Comparison of ENCODE assay signal across 24 mouse cellular contexts in the genomic region with DNA sequence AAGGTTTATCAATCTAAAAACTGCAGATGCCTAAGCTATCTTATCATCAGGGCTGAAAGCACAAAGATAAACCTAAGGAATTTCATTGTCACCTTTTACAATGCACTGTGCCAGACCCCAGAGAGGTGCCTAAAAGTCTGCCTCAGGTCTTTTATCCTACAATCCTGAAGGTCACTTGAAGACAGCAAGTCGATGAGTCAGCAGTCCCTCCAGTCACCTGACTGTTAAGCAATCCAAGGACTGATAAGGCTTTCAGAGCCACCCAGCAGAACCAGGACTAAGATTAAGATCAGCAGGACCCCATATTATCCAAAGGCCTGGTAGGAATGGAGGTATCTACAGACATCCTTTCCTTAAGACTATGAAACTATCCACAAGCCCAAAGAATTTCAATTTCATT. TPM values are rescaled to one million over a fixed set of nuclear protein-coding genes. Genes with fewer than 3 reads are reported as not detected.
A peak's percentile ranks its signal among the peaks of the same experiment; 100 is the strongest.
DNase-seq lines count a peak whose midpoint lies in the region; ATAC-seq and TF ChIP-seq lines count a peak whose summit lies in the region.
"Had no signal": no experiment of that assay in that cellular context is flagged by ENCODE, and none has a peak within 500 bp of the region (broad histone marks: within the 10 kb centered on the region; RNA-seq: fewer than 3 reads in every experiment).

No protein-coding gene starts in this region.

- TF ChIP-seq POLR2A in kidney, adult 2 months (IDR thresholded peaks at IDR 0.05; ENCODE audit: low read depth, low read length) = no peak

- H3K4me2 ChIP-seq in intestine, embryonic 16.5 days (ENCODE audit: low read depth, low read length) = no peak overlapping the region
- H3K4me2 ChIP-seq: embryonic facial prominence, embryonic 15.5 days; heart, embryonic 12.5 days; hindbrain, embryonic 12.5 days; kidney, embryonic 15.5 days; midbrain, embryonic 11.5 days had no signal

- DNase-seq in kidney, adult 2 months = peak; percentile 2
- DNase-seq in kidney, adult 9 months = no peak
- DNase-seq in ES-CJ7 (ENCODE audit: low read depth, low spot score) = peak; percentile 16
- DNase-seq in R1 (ENCODE audit: low read depth, low spot score) = peak; percentile 3
- no peak for DNase-seq in right cerebral cortex, postnatal 10 days (ENCODE audit: low spot score in 2 of 2)
- no peak for DNase-seq in thymus, postnatal 14 days
- no peak for DNase-seq in spleen, postnatal 10 days (ENCODE audit: low spot score in 2 of 2)
- DNase-seq: cerebellum, adult 11 months; cerebellum, postnatal 14 days; forebrain, postnatal 0 days; heart, postnatal 14 days; kidney, postnatal 4 days; layer of hippocampus, adult 9-11 months; lung, adult 18-20 months; retina, postnatal 1 day; thymus, postnatal 25 days had no signal

- no peaks in the 10 kb centered on the region for H3K36me3 ChIP-seq in kidney, adult 2 months (ENCODE audit: control insufficient read depth, insufficient read depth, low read length)
- no peaks in the 10 kb centered on the region for H3K36me3 ChIP-seq in intestine, embryonic 16.5 days (ENCODE audit: control insufficient read depth, insufficient read depth, low read length)
- H3K36me3 ChIP-seq: embryonic facial prominence, embryonic 15.5 days had no signal

- H3K9ac ChIP-seq in intestine, embryonic 16.5 days (ENCODE audit: low read depth, low read length) = no peak overlapping the region
- H3K9ac ChIP-seq: embryonic facial prominence, embryonic 15.5 days; forebrain, postnatal 0 days; heart, embryonic 12.5 days; hindbrain, embryonic 12.5 days; kidney, embryonic 15.5 days had no signal

- H3K27ac ChIP-seq in kidney, adult 2 months (ENCODE audit: insufficient read depth, low read depth, low read length) = no peak overlapping the region
- no peak overlapping the region for H3K27ac ChIP-seq in intestine, embryonic 16.5 days (ENCODE audit: low read length)
- H3K27ac ChIP-seq: embryonic facial prominence, embryonic 15.5 days; hindbrain, embryonic 12.5 days; kidney, embryonic 15.5 days had no signal

- ATAC-seq in intestine, embryonic 16.5 days = peak; percentile 72
- ATAC-seq: forebrain, postnatal 0 days had no signal

- no peaks in the 10 kb centered on the region for H3K9me3 ChIP-seq in intestine, embryonic 16.5 days (ENCODE audit: control insufficient read depth, low read length)
- H3K9me3 ChIP-seq: embryonic facial prominence, embryonic 15.5 days; heart, embryonic 12.5 days; hindbrain, embryonic 12.5 days; kidney, embryonic 15.5 days had no signal

- H3K27me3 ChIP-seq in kidney, adult 2 months (replicated peaks; ENCODE audit: control insufficient read depth, insufficient read depth, low read length) = no peaks in the 10 kb centered on the region
- H3K27me3 ChIP-seq in intestine, embryonic 16.5 days (replicated peaks; ENCODE audit: control insufficient read depth, insufficient read depth, low read length) = no peaks in the 10 kb centered on the region
- H3K27me3 ChIP-seq: embryonic facial prominence, embryonic 15.5 days; heart, embryonic 12.5 days; hindbrain, embryonic 12.5 days; kidney, embryonic 15.5 days had no signal

- no peaks in the 10 kb centered on the region for H3K4me1 ChIP-seq in kidney, adult 2 months (ENCODE audit: control insufficient read depth, insufficient read depth, low read length)
- no peaks in the 10 kb centered on the region for H3K4me1 ChIP-seq in intestine, embryonic 16.5 days (ENCODE audit: control insufficient read depth, insufficient read depth, low read length)
- H3K4me1 ChIP-seq: embryonic facial prominence, embryonic 15.5 days; hindbrain, embryonic 12.5 days; kidney, embryonic 15.5 days had no signal

- no peak for TF ChIP-seq CTCF in kidney, adult 2 months (conservative IDR thresholded peaks at IDR 0.05; ENCODE audit: insufficient read depth, insufficient read length, low read depth, low read length)

- WGBS in kidney, adult 2 months = 63% methylated on average over 1 of the region's 1 CpGs
- 50% methylated on average over 1 of the region's 1 CpGs for WGBS in intestine, embryonic 16.5 days

- no peak overlapping the region for H3K4me3 ChIP-seq in kidney, adult 2 months (ENCODE audit: insufficient read depth, low read depth, low read length)
- no peak overlapping the region for H3K4me3 ChIP-seq in intestine, embryonic 16.5 days (ENCODE audit: low read length)
- H3K4me3 ChIP-seq: embryonic facial prominence, embryonic 15.5 days; heart, embryonic 12.5 days; hindbrain, embryonic 12.5 days; kidney, embryonic 15.5 days had no signal

RNA-seq across cellular contexts. Expression of a gene that starts 46.1 kb away (rescaled TPM):
- polyA plus RNA-seq in kidney, adult 2 months (2012; rRNA removed) = 0.09 and 0.19 TPM in 2 replicates
- not detected in 2 replicates for polyA plus RNA-seq in intestine, embryonic 16.5 days (2015; fragmentation: Nextera tagmentation; extraction: Ambion mirVana)
- polyA plus RNA-seq: embryonic facial prominence, embryonic 15.5 days; forebrain, postnatal 0 days; heart, embryonic 12.5 days; hindbrain, embryonic 12.5 days; kidney, embryonic 15.5 days; limb, embryonic 11.5 days; midbrain, embryonic 11.5 days; neural tube, embryonic 11.5 days had no signal

Comparison
In these comparisons a context has a peak if more than half of its experiments do, and no peak if none do; other contexts are left out.
1. DNase-seq: peak in kidney, adult 2 months (single experiment), ES-CJ7 (single experiment) and R1 (single experiment); none in kidney, adult 9 months (single experiment), right cerebral cortex, postnatal 10 days (0 of 2), thymus, postnatal 14 days (single experiment) and spleen, postnatal 10 days (0 of 2).